Mouse (Mus musculus) thymus, adult 2 months (tissue): ENCODE data around the gene Fgfr2.

Source experiments
- CTCF ChIP-seq: fragments of 200-500 bp; IDR thresholded peaks from 2 replicates; pipeline ENCODE4 v1.5.1; 2012; ENCODE audit warnings: mild to moderate bottlenecking, control low read depth, low read length, moderate library complexity, borderline replicate concordance; ENCODE audit not compliant: control insufficient read depth, poor library complexity, insufficient read depth; ENCODE audit errors: extremely low read depth
- POLR2A ChIP-seq: fragments of 200-500 bp; IDR thresholded peaks from 2 replicates; pipeline ENCODE4 v1.6.1; 2012; ENCODE audit warnings: mild to moderate bottlenecking, low read length, control low read depth, moderate library complexity; ENCODE audit not compliant: control insufficient read depth, poor library complexity, insufficient read depth; ENCODE audit errors: extremely low read depth

DNA sequence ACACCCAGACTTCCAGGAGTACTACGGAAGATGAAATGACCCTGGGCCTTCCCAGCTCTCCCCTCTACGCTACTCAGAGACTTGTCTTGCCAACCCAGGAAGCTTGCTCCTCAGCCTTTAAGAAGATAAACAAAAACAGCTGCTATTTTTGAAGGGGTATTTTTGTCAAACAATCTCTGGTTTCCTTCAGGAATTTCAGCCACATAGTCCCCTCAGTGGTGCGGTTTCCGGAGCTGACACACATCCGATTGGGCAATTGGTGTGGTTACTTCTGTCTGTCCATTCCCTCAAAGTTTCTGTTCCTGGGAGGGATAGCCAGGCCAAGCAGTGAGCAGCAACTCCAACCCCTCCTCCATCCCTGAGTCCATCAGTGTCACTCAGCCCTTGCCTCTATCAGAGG, 699.6 kb downstream of the Fgfr2 start:
- no peak for TF ChIP-seq POLR2A
- TF ChIP-seq CTCF = no peak
